Mouse (Mus musculus) stomach, postnatal 0 days (tissue): ENCODE data around the gene Hyal1. TPM values are rescaled to one million over a fixed set of nuclear protein-coding genes. Genes with fewer than 3 reads are reported as not detected.
A peak's percentile ranks its signal among the peaks of the same experiment; 100 is the strongest.

Source experiments
- ATAC-seq: fragments of 200-750 bp; cut with Nextera tagmentation; 2 replicates; pipeline ENCODE4 v1.8.0; 2017; ENCODE audit not compliant: low FRiP score, low TSS enrichment
- DNase-seq: peaks from one replicate; pipeline ENCODE4 v3.0.0-alpha.2; 2016; ENCODE audit warnings: low spot score
- H3K27ac ChIP-seq: fragments of 300-500 bp; sonication (generic); replicated peaks from 2 replicates; pipeline ENCODE4 v1.5.1; 2014; ENCODE audit warnings: mild to moderate bottlenecking, control low read depth
- H3K27me3 ChIP-seq: fragments of 300-500 bp; sonication (generic); 2 replicates; pipeline ENCODE4 v1.6.1; 2014; ENCODE audit warnings: low read length; ENCODE audit not compliant: control insufficient read depth, insufficient read depth
- H3K36me3 ChIP-seq: fragments of 300-500 bp; sonication (generic); 2 replicates; pipeline ENCODE4 v1.6.1; 2014; ENCODE audit warnings: low read length, mixed read lengths; ENCODE audit not compliant: control insufficient read depth, insufficient read depth
- H3K4me1 ChIP-seq: fragments of 300-500 bp; sonication (generic); replicated peaks from 2 replicates; pipeline ENCODE4 v1.6.1; 2014; ENCODE audit warnings: antibody characterized with exemption; ENCODE audit not compliant: control insufficient read depth, insufficient read depth
- H3K4me2 ChIP-seq: fragments of 300-500 bp; sonication (generic); replicated peaks from 2 replicates; pipeline ENCODE4 v1.6.1; 2014; ENCODE audit warnings: low read depth, mild to moderate bottlenecking, control low read depth, moderate library complexity
- H3K4me3 ChIP-seq: fragments of 300-500 bp; sonication (generic); 2 replicates; pipeline ENCODE4 v1.5.1; 2014; ENCODE audit warnings: low read depth, low read length, control low read depth
- H3K9ac ChIP-seq: fragments of 300-500 bp; sonication (generic); 2 replicates; pipeline ENCODE4 v1.6.1; 2014; ENCODE audit warnings: mild to moderate bottlenecking, low read length, control low read depth, mixed read lengths
- H3K9me3 ChIP-seq: fragments of 300-500 bp; sonication (generic); 2 replicates; pipeline ENCODE4 v1.6.1; 2016; ENCODE audit warnings: low read length; ENCODE audit not compliant: control insufficient read depth
- CTCF ChIP-seq: IDR thresholded peaks from 2 replicates; pipeline ENCODE4 v1.5.1; 2016; ENCODE audit warnings: antibody characterized with exemption, low read depth, mild to moderate bottlenecking, moderate library complexity
- EP300 ChIP-seq: optimal IDR thresholded peaks from 2 replicates; pipeline ENCODE3; 2016; ENCODE audit warnings: antibody characterized with exemption
- WGBS: fragments of 180-500 bp; shearing (Covaris S2); extraction: QIAGEN DNeasy Blood & Tissue Kit; methylation state at CpG from one replicate; pipeline ENCODE4 v1.1.7; 2014; 5-methylcytosine and 5-hydroxymethylcytosine counted together
- polyA plus RNA-seq: library from polyadenylated mRNA; unstranded; fragments of >200 nt; fragmentation: Nextera tagmentation; extraction: Ambion mirVana; gene quantifications from 2 replicates; pipeline ENCODE4 v1.2.1, GENCODE M21; 2015

The Hyal1 gene
- polyA plus RNA-seq, 1 experiment from 2014 or later, result 7.2 TPM

DNA sequence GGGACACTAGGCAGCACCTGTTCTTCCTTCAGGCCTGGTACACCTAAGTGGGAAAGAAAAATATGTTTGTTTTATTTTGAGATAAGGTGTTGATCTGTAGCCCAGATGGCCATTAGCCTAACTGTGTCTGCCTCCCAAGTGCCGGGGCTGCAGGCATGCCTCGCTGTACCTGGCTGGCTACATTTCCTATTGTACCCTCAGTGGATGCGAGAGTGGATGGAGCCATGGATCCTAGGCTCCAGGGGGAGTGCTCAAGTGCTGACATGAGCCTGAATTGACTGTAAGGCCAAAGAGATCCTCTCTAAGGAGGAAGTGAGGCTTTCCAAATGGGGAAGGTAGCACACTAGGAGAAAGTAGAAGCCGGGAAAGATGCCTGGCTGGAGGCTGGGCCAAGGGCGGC, 28.8 kb upstream of the Hyal1 start:
- Histone ChIP-seq H3K9me3 (no peaks in the 10 kb centered on the region), H3K27me3 (no peaks in the 10 kb centered on the region), H3K27ac (no peak overlapping the region), H3K4me1 (peaks cover 10% of the 10 kb centered on the region; the same call in 1 of the 2 replicates), H3K36me3 (peaks cover 4% of the 10 kb centered on the region; the same call in 1 of the 2 replicates), H3K9ac (no peak overlapping the region), H3K4me2 (no peak overlapping the region), H3K4me3 (no peak overlapping the region)
- ATAC-seq (no peak), DNase-seq (no peak)
- TF ChIP-seq EP300, result no peak
- no peak for TF ChIP-seq CTCF
- WGBS, result 80% methylated on average over 5 of the region's 5 CpGs

GRCm38 (mm10) chr9:107548820-107549219, 27.9 kb upstream of the Hyal1 start:
- no peaks in the 10 kb centered on the region for H3K27me3 ChIP-seq
- H3K4me2 ChIP-seq, result no peak overlapping the region
- H3K4me1 ChIP-seq, result peaks cover 13% of the 10 kb centered on the region
- H3K27ac ChIP-seq, result no peak overlapping the region
- TF ChIP-seq EP300 (no peak), CTCF (no peak)
- no peaks in the 10 kb centered on the region for H3K9me3 ChIP-seq
- ATAC-seq, result no peak
- WGBS, result 91% methylated on average over 10 of the region's 10 CpGs
- no peak for DNase-seq
- no peak overlapping the region for H3K9ac ChIP-seq
- no peak overlapping the region for H3K4me3 ChIP-seq
- H3K36me3 ChIP-seq, result peaks cover 4% of the 10 kb centered on the region; the same call in 1 of the 2 replicates

DNA sequence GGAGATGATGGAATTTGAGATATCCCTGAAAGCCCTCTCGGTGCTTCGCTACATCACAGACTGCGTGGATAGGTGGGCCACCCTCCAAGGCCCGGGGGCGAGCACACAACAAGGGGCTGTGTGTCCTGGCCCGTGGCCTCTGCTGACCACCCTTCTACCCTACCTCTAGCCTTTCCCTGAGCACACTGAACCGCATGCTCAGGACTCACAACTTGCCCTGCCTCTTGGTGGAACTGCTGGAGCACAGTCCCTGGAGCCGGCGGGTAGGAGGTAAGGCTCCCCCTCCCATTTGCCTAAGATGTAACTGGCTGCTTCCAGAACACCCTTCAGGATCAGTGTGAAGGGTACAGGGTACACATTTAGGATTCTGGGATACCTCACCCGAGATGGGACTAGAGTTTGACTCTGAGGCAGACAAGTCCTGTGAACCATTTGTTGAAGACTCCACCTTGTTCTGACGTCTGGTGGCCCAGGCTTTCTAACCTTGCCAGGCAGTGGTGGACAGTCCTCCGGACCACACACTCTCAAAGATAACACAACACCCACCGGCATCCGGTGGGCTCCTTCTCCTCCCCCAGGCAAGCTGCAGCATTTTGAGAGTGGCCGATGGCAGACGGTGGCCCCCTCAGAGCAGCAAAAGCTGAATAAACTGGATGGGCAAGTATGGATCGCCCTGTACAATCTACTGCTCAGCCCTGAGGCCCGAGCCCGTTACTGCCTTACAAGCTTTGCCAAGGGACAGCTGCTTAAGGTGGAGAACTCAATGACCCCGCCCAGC, 27.2 kb upstream of the Hyal1 start:
- H3K36me3 ChIP-seq, result no peaks in the 10 kb centered on the region
- TF ChIP-seq EP300, result no peak
- TF ChIP-seq CTCF, result no peak
- 75% methylated on average over 20 of the region's 20 CpGs for WGBS
- ATAC-seq (no peak), DNase-seq (no peak)
- H3K4me1 ChIP-seq, result peaks cover 16% of the 10 kb centered on the region
- no peak overlapping the region for H3K27ac ChIP-seq
- H3K9me3 ChIP-seq, result no peaks in the 10 kb centered on the region
- no peak overlapping the region for H3K4me3 ChIP-seq
- H3K27me3 ChIP-seq, result no peaks in the 10 kb centered on the region
- no peak overlapping the region for H3K4me2 ChIP-seq
- no peak overlapping the region for H3K9ac ChIP-seq

- Histone ChIP-seq H3K9ac (peak overlapping the region; percentile 59; the same call in 1 of the 2 replicates), H3K27ac (peak overlapping the region; percentile 69; the same call in 1 of the 2 replicates), H3K36me3 (no peaks in the 10 kb centered on the region), H3K4me1 (peaks cover 16% of the 10 kb centered on the region), H3K4me3 (peak overlapping the region; percentile 46; the same call in 1 of the 2 replicates), H3K9me3 (no peaks in the 10 kb centered on the region), H3K4me2 (peak overlapping the region; percentile 78), H3K27me3 (no peaks in the 10 kb centered on the region)
- TF ChIP-seq CTCF (no peak), EP300 (no peak)
- DNase-seq (peak; percentile 72), ATAC-seq (peak; percentile 5; the same call in 1 of the 2 replicates)
- WGBS, result 44% methylated on average over 23 of the region's 23 CpGs
Observed at GRCm38 (mm10) chr9:107550491-107551116, 26.1 kb upstream of the Hyal1 start.

DNA sequence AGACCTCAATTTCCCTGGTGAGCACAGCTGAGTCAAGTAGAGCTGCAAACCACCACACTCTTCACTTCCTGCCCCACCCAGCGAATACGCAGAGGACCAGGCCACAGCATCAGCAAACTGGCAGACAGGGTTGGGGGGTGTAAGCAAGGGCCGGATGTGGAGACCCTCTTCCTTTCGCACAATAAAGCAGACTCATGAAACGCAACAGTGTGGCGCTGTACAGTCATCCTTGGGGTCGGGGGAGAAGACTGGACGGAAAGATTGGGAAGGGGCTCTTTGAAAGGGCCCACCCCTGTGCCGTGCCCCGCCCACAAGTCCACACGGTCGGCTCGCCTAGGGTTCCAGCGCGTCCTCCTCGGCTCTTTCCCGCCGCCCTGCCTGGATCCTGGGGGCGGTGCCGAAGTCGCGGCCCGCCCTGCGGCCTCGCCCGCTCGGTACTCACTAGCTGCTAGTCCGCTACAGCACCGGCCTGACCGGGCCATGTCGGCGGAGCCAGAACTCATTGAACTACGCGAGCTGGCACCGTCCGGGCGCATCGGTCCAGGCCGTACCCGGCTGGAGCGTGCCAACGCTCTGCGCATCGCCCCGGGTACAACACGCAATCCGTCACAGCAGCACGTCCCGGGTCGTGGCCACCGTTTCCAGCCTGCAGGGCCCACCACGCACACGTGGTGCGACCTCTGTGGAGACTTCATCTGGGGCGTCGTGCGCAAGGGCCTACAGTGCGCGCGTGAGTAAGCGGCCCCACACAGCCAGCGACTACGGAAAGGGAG, 25.4 kb upstream of the Hyal1 start, which contains the start of gene Rassf1:
Rassf1 (plus strand) TSS at position 439 of the 773 bp plus-strand sequence.
- Histone ChIP-seq H3K4me2 (peak within 1 kb of the TSS; percentile 78), H3K9ac (peak within 1 kb of the TSS; percentile 59), H3K9me3 (no peaks in the 10 kb centered on the region), H3K27me3 (no peaks in the 10 kb centered on the region), H3K27ac (peak within 1 kb of the TSS; percentile 69), H3K4me1 (peaks cover 19% of the 10 kb centered on the region), H3K36me3 (no peaks in the 10 kb centered on the region), H3K4me3 (peak within 1 kb of the TSS; percentile 46)
- peak; percentile 80 for DNase-seq
- WGBS, result 2% methylated on average over 62 of the region's 63 CpGs
- TF ChIP-seq CTCF (no peak), EP300 (no peak)
- ATAC-seq, result peak; percentile 43
